Mouse (Mus musculus) intestine, embryonic 15.5 days (tissue): ENCODE measurements around the gene Rgr. TPM values are rescaled to one million over a fixed set of nuclear protein-coding genes. Genes with fewer than 3 reads are reported as not detected.

Experiments
- polyA plus RNA-seq: library from polyadenylated mRNA; unstranded; fragments of >200 nt; fragmentation: Nextera tagmentation; extraction: Ambion mirVana; gene quantifications from 2 replicates; pipeline ENCODE4 v1.2.1, GENCODE M21; 2015

The Rgr gene
- polyA plus RNA-seq, 1 experiment from 2014 or later: not detected

Other genes starting within 250 kb of the Rgr start
- gene Ccser2, start 80.2 kb downstream of the Rgr start, polyA plus RNA-seq: 29.4 and 35.1 TPM in 2 replicates
- not detected in 2 replicates for gene Lrit1, start 5.9 kb upstream of the Rgr start, polyA plus RNA-seq
- gene Lrit2, start 19.0 kb upstream of the Rgr start, polyA plus RNA-seq: not detected in 2 replicates
- gene Cdhr1, start 49.4 kb upstream of the Rgr start, polyA plus RNA-seq: 0.29 and 0.34 TPM in 2 replicates
- 59.3 and 59.7 TPM in 2 replicates for gene 2610528A11Rik, start 65.1 kb upstream of the Rgr start, polyA plus RNA-seq
- 300 and 309 TPM in 2 replicates for gene Ghitm, start 86.3 kb upstream of the Rgr start, polyA plus RNA-seq